Mouse (Mus musculus): ENCODE measurements around the gene Trim2.

Gene Trim2

DNA sequence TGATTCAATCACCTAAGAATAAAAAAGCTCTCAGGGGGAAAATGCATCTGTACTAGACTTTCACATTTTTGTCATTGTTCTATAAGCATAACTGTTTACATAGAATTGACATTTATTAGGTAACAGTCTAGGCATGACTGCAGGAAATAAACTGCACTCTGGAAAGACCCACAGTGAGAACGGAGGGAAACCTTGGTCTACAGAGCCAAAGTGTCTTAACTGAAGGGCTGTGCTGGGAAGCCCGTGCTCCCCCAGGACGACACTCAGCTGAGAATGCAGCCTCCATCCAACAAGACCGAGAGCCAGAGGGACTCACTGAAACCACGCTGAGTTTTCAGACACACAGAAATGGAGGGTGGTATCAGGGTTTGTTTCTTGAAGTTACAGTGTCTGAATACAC lies 175.9 kb downstream of the Trim2 start:
- no peak for DNase-seq

DNA sequence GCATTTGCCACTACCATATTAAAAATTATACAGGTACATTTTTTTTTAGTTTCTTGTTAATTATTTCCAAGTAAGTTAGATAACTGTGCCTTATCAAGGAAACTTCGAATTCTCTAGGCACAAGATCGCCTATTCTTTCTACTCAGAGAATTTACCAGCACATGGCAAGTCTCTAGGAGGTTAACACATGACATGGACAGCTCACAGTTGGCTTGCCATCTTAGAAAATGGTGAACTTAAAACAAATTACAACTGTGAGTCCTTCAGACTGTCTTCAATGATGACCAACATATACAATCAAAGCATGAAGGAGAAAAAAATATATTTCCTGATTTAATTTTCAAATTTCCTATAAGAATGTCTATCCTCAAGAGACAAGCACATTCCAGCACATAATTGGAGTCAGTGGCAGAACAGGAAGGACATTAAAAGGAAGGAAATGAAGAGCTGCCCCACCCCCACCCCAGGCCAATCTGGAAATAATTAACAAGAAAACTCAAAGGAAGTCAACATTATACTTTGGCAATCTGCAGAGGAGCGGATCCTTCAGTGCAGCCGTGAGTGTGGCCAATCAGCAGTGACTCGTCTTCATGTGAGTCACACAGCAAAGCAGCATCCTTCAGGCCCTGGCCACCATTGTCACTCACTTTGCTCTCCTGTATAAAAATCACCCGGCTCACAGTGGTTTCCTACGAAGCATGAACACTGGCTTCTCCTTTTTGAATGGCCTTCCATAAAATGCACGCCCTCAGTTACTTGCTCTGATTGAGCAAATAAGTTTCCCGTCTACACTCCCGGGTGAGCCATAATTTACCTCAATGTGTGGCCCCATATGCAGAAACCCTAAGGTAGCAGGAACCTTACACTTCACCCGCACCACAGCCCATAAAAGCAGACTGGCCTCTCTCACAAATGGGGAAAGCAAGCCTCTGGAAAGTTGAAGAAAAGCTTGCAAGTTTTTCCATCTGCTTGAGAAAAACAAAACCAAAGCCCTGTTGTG lies 177.5 kb downstream of the Trim2 start:
- DNase-seq, result no peak

DNA sequence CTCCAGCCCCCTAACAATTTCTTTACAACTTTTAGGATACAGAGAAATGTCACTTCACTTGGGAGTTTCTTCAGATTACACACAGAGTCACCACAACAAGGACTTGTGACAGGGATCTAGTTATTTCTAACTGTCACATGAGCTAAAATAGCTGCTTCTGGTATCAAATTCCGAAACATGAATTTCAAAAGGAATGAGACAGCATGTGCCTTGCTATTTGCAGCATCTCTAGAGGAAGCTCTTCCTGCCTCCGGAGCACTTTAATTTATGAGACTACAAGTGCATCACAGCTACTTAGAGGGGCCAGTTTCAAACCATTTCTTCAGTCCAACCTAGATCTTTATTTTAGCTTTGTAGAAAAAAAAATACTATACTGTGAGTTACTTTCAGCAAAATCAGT lies 179.2 kb downstream of the Trim2 start:
- DNase-seq, result no peak

DNA sequence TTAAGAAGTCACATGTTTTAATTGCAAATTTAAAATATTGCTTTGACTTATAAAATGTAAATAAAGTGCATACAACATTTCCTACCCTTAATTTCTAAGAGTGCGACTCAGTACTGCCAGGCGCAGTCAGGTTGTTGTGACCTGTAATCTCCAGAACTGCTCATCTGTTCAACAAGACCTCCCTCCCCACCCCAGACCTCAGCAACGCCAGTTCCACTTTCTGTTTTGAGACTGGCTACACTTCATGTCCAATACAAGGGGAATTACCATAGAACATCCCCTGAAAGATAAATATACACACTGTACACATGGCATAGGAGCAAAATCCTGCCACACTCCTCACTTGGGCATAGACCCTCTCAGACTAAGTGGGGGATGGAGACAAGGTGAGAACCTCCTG lies 180.0 kb downstream of the Trim2 start:
- DNase-seq, result no peak

DNA sequence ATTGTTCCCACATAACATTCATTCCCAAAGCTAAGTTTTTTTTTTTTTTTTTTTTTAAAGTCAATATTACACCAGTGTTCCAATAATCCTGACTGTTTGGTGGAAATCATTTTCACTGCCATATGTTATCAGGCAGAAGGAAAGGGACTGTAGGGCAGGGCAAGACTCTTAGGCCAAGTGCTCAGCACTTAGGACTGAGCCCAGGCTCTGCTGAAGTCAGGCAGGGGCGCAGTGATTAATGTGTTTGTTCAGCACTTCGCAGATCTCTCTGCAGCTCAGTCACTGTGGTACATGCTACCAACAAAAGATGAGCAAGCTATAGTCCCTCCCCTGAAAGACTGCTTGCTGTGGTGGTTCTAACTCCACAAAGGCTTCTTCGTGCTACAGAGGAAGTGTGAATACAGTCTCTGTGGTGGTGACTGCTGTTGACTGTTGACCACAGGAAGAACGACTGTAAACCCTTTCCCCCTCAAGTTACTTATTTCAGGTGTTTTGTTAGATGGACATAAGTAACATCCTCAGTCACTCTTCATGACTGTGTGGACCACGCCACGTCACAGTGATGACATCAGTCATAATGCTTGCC lies 180.9 kb downstream of the Trim2 start:
- no peak for DNase-seq

DNA sequence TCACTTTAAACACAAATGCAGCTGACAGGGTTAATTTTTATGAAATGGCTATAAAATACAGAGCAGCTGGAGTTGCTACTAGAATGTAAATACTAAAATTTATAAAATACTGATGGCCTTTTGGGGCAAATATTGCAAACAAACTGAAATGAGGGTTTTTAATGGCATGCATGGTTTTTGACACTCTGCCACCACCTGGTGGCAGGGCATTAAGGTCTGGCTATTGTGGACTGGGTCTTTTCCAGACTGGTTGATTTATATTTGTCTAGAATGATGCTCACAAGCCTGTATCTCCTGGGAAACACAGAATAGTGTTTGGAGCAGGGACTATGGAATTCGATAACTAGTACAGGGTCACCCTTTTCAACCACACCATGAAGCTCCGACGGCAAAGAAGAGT lies 183.2 kb downstream of the Trim2 start:
- peak in 1 of 2 experiments; percentile 32 for DNase-seq

DNA sequence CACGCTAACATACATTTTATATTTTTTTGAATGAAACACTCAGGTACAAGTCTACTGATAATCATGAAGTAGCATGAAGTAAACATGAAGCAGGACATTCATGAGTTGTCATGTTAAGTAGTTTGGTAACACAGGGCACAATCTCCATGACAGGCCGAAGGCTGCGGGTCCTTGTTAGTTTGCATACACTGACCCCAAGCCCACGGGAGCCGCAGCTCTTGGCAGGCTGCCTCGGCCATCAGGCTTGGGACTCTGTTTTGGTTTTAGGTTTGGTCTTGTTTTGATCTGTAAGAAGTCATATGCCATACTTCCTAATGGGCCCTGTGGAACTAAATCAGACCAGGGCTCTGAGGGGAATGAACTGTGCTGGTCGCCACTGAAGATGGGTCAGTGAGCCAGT lies 188.0 kb downstream of the Trim2 start:
- DNase-seq, result no peak

DNA sequence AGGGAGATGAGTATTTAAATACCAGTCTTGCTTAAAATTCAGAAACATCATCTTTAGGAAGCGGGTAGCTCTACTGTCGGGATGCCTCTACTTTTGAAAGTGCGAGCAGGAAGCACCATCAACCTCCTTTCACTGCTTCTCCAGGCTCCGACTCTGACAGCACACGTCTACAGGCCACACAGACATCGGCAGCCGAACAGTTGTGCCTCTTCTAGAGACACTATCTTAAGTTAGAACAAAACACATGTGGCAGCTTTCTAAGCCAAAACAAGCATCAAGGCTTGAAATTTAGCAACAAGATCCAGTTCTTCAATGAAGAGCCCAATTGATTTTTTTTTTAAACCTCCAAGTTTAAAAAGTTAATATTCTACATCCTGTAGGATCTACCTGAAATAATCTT lies 188.5 kb downstream of the Trim2 start:
- no peak for DNase-seq

Data from lung, adult 18-20 months (tissue).